19 mouse cellular contexts compared by ENCODE assay signal in the genomic region with DNA sequence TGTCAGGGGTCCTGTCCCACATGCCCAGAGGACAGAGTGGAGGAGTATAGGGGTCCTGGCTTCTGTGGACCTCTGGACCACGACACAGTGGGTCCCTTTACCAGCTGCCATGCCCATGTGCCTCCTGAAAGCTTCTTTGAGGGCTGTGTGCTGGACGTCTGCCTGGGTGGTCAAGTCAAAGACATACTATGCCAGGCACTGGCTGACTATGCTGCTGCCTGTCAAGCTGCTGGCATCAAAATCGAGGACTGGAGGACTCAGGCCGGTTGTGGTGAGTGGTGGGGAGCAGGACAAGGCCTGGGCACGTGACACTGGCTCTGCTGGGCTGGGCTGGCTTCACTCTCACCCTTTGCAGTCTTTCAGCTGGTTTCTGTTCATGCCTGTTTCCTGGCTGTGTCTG. TPM values are rescaled to one million over a fixed set of nuclear protein-coding genes. Genes with fewer than 3 reads are reported as not detected.
A peak's percentile ranks its signal among the peaks of the same experiment; 100 is the strongest.
DNase-seq lines count a peak whose midpoint lies in the region; ATAC-seq and TF ChIP-seq lines count a peak whose summit lies in the region.
"Not testable (repeated sequence)": the region's sequence is repeated elsewhere in the genome, so short reads cannot be mapped to it uniquely, and the experiment has no call there.
"Had no signal": no experiment of that assay in that cellular context is flagged by ENCODE, and none has a peak within 500 bp of the region (broad histone marks: within the 10 kb centered on the region; RNA-seq: fewer than 3 reads in every experiment).

No protein-coding gene starts in this region.

- H3K9me3 ChIP-seq in forebrain, postnatal 0 days (ENCODE audit: low read length); hindbrain, embryonic 15.5 days; hindbrain, embryonic 16.5 days (ENCODE audit: control insufficient read depth, low read length); hindbrain, postnatal 0 days (ENCODE audit: low read length); midbrain, postnatal 0 days (ENCODE audit: low read length): not testable (repeated sequence)

- DNase-seq in cerebellum, postnatal 10 days = peak; percentile 32 to 57
- DNase-seq in forebrain, postnatal 0 days = peak; percentile 2
- DNase-seq in hindbrain, postnatal 0 days (ENCODE audit: low spot score) = peak; percentile 48
- DNase-seq in left cerebral cortex, postnatal 4 days = peak; percentile 62
- peak; percentile 49 for DNase-seq in midbrain, postnatal 0 days (ENCODE audit: low spot score)
- peak; percentile 40 to 47 for DNase-seq in right cerebral cortex, postnatal 10 days (ENCODE audit: low spot score in 2 of 2)

- H3K36me3 ChIP-seq in forebrain, postnatal 0 days (ENCODE audit: insufficient read depth); hindbrain, embryonic 15.5 days; hindbrain, embryonic 16.5 days (ENCODE audit: control insufficient read depth, insufficient read depth, low read length); hindbrain, postnatal 0 days (ENCODE audit: insufficient read depth, low read length); midbrain, postnatal 0 days (ENCODE audit: insufficient read depth, low read length): not testable (repeated sequence)

- ATAC-seq in forebrain, postnatal 0 days = peak; percentile 48
- peak; percentile 73; the same call in 1 of the 2 replicates for ATAC-seq in hindbrain, embryonic 15.5 days (ENCODE audit: low FRiP score, low read depth)
- peak; percentile 67; the same call in 1 of the 2 replicates for ATAC-seq in hindbrain, embryonic 16.5 days
- ATAC-seq in hindbrain, postnatal 0 days = peak; percentile 83
- ATAC-seq in midbrain, postnatal 0 days (ENCODE audit: low FRiP score) = peak; percentile 63; the same call in 1 of the 2 replicates

- not testable (repeated sequence) for H3K27me3 ChIP-seq in forebrain, postnatal 0 days (ENCODE audit: insufficient read depth, low read length); hindbrain, embryonic 15.5 days; hindbrain, embryonic 16.5 days (replicated peaks; ENCODE audit: control insufficient read depth, insufficient read depth, low read length); hindbrain, postnatal 0 days (ENCODE audit: insufficient read depth, low read length); midbrain, postnatal 0 days (ENCODE audit: insufficient read depth, low read length)

- not testable (repeated sequence) for H3K4me2 ChIP-seq in forebrain, postnatal 0 days (ENCODE audit: low read depth); hindbrain, embryonic 15.5 days; hindbrain, embryonic 16.5 days (ENCODE audit: low read length); hindbrain, postnatal 0 days (ENCODE audit: low read depth, low read length); midbrain, postnatal 0 days (ENCODE audit: low read depth, low read length, poor library complexity, severe bottlenecking)

- 29% methylated on average over 4 of the region's 5 CpGs for WGBS in forebrain, postnatal 0 days
- 39% methylated on average over 5 of the region's 5 CpGs for WGBS in hindbrain, embryonic 15.5 days
- WGBS in hindbrain, embryonic 16.5 days = 29% methylated on average over 5 of the region's 5 CpGs
- 42% methylated on average over 5 of the region's 5 CpGs for WGBS in hindbrain, postnatal 0 days
- 31% methylated on average over 4 of the region's 5 CpGs for WGBS in midbrain, postnatal 0 days

- not testable (repeated sequence) for H3K4me1 ChIP-seq in forebrain, postnatal 0 days (ENCODE audit: insufficient read depth); hindbrain, embryonic 15.5 days (replicated peaks); hindbrain, embryonic 16.5 days (ENCODE audit: control insufficient read depth, insufficient read depth, low read depth, low read length); hindbrain, postnatal 0 days (ENCODE audit: insufficient read depth, low read length); midbrain, postnatal 0 days (ENCODE audit: insufficient read depth, low read length)

- intact Hi-C loops in left cerebral cortex, postnatal 4 days (cut with DNase I) = loop anchor here (10.0 kb wide), 1 partner anchor 49 kb away; no protein-coding TSS in a partner anchor

- H3K27ac ChIP-seq in forebrain, postnatal 0 days (ENCODE audit: low read depth, low read length); hindbrain, embryonic 15.5 days (replicated peaks); hindbrain, embryonic 16.5 days (ENCODE audit: low read depth, low read length); hindbrain, postnatal 0 days; midbrain, postnatal 0 days (ENCODE audit: low read depth, low read length): not testable (repeated sequence)

- H3K4me3 ChIP-seq in forebrain, postnatal 0 days (ENCODE audit: low read depth, low read length); hindbrain, embryonic 15.5 days; hindbrain, embryonic 16.5 days (ENCODE audit: low read length); hindbrain, postnatal 0 days (ENCODE audit: low read length); midbrain, postnatal 0 days (ENCODE audit: low read depth, low read length): not testable (repeated sequence)

- not testable (repeated sequence) for H3K9ac ChIP-seq in forebrain, postnatal 0 days; hindbrain, embryonic 15.5 days; hindbrain, embryonic 16.5 days (ENCODE audit: low read depth, low read length); hindbrain, postnatal 0 days (replicated peaks; ENCODE audit: low read length); midbrain, postnatal 0 days (replicated peaks; ENCODE audit: low read length, poor library complexity, severe bottlenecking)

- not testable (repeated sequence) for TF ChIP-seq CTCF in forebrain, postnatal 0 days (IDR thresholded peaks at IDR 0.05; ENCODE audit: low read depth); hindbrain, postnatal 0 days (IDR thresholded peaks at IDR 0.05; ENCODE audit: low read depth); midbrain, postnatal 0 days (IDR thresholded peaks at IDR 0.05)

RNA-seq across cellular contexts. Expression of gene Fbl, which starts 15.9 kb away (rescaled TPM):
- 40.4 and 49.5 TPM in 2 replicates for total RNA-seq in forebrain, postnatal 0 days (2014; rRNA removed)
- polyA plus RNA-seq in forebrain, postnatal 0 days (2015; fragmentation: Nextera tagmentation; extraction: Ambion mirVana) = 86.3 and 91.3 TPM in 2 replicates
- 76.5 and 81.8 TPM in 2 replicates for polyA plus RNA-seq in hindbrain, embryonic 15.5 days (2015; fragmentation: Nextera tagmentation; extraction: Ambion mirVana)
- polyA plus RNA-seq in hindbrain, embryonic 16.5 days (2015; fragmentation: Nextera tagmentation; extraction: Ambion mirVana) = 57.1 and 66.1 TPM in 2 replicates
- total RNA-seq in hindbrain, postnatal 0 days (2014; rRNA removed) = 23.5 and 24.4 TPM in 2 replicates
- 70.7 and 73.7 TPM in 2 replicates for polyA plus RNA-seq in hindbrain, postnatal 0 days (2015; fragmentation: Nextera tagmentation; extraction: Ambion mirVana)
- total RNA-seq in left cerebral cortex, postnatal 4 days (2021) = 100 to 1,000 TPM; 113 to 121 TPM
- total RNA-seq in midbrain, postnatal 0 days (2014; rRNA removed) = 31.9 and 34.4 TPM in 2 replicates
- polyA plus RNA-seq in midbrain, postnatal 0 days (2015; fragmentation: Nextera tagmentation; extraction: Ambion mirVana) = 51.9 and 60.9 TPM in 2 replicates

RNA-seq across cellular contexts. Expression of gene 9530053A07Rik, which starts 24.3 kb away (rescaled TPM):
- under 0.01 and 0.19 TPM in 2 replicates for total RNA-seq in forebrain, postnatal 0 days (2014; rRNA removed)
- polyA plus RNA-seq in forebrain, postnatal 0 days (2015; fragmentation: Nextera tagmentation; extraction: Ambion mirVana) = 0.08 TPM in 2 replicates
- polyA plus RNA-seq in hindbrain, embryonic 15.5 days (2015; fragmentation: Nextera tagmentation; extraction: Ambion mirVana) = 0.08 and 0.13 TPM in 2 replicates
- 0.10 and 0.13 TPM in 2 replicates for polyA plus RNA-seq in hindbrain, embryonic 16.5 days (2015; fragmentation: Nextera tagmentation; extraction: Ambion mirVana)
- 0.05 TPM in 1 of 2 replicates, not detected in the other for total RNA-seq in hindbrain, postnatal 0 days (2014; rRNA removed)
- polyA plus RNA-seq in hindbrain, postnatal 0 days (2015; fragmentation: Nextera tagmentation; extraction: Ambion mirVana) = 0.16 and 0.19 TPM in 2 replicates
- not detected for total RNA-seq in left cerebral cortex, postnatal 4 days (2021)
- 0.16 TPM in 1 of 2 replicates, not detected in the other for total RNA-seq in midbrain, postnatal 0 days (2014; rRNA removed)
- polyA plus RNA-seq in midbrain, postnatal 0 days (2015; fragmentation: Nextera tagmentation; extraction: Ambion mirVana) = 0.05 and 0.06 TPM in 2 replicates
- total RNA-seq: adrenal gland, adult 18-20 months; adrenal gland, adult 2 months; adrenal gland, adult 8-10 months; adrenal gland, postnatal 10 days; adrenal gland, postnatal 14 days; adrenal gland, postnatal 25 days; adrenal gland, postnatal 36 days; MEL had no signal
- polyA plus RNA-seq: activated CD4-positive, CD25-positive, alpha-beta regulatory T cell, adult 4 months; adrenal gland, adult 2 months; CD4-positive, CD25-positive, alpha-beta regulatory T cell, adult 4 months; G1E had no signal

RNA-seq across cellular contexts. Expression of gene Dyrk1b, which starts 25.7 kb away (rescaled TPM):
- 21.0 and 23.3 TPM in 2 replicates for total RNA-seq in forebrain, postnatal 0 days (2014; rRNA removed)
- polyA plus RNA-seq in forebrain, postnatal 0 days (2015; fragmentation: Nextera tagmentation; extraction: Ambion mirVana) = 5.5 and 7.4 TPM in 2 replicates
- 14.0 and 14.9 TPM in 2 replicates for polyA plus RNA-seq in hindbrain, embryonic 15.5 days (2015; fragmentation: Nextera tagmentation; extraction: Ambion mirVana)
- polyA plus RNA-seq in hindbrain, embryonic 16.5 days (2015; fragmentation: Nextera tagmentation; extraction: Ambion mirVana) = 8.1 and 9.9 TPM in 2 replicates
- 36.7 and 43.6 TPM in 2 replicates for total RNA-seq in hindbrain, postnatal 0 days (2014; rRNA removed)
- 7.8 and 8.4 TPM in 2 replicates for polyA plus RNA-seq in hindbrain, postnatal 0 days (2015; fragmentation: Nextera tagmentation; extraction: Ambion mirVana)
- 10 to 100 TPM; 27.9 TPM for total RNA-seq in left cerebral cortex, postnatal 4 days (2021)
- total RNA-seq in midbrain, postnatal 0 days (2014; rRNA removed) = 28.8 and 33.3 TPM in 2 replicates
- polyA plus RNA-seq in midbrain, postnatal 0 days (2015; fragmentation: Nextera tagmentation; extraction: Ambion mirVana) = 8.0 TPM in 2 replicates

Comparison
In these comparisons a context has a peak if more than half of its experiments do, and no peak if none do; other contexts are left out.
1. DNase-seq: peak in every context shown above with its lines; median percentile 62 in left cerebral cortex, postnatal 4 days; 49 in midbrain, postnatal 0 days; 48 in hindbrain, postnatal 0 days; 44 in cerebellum, postnatal 10 days; 44 in right cerebral cortex, postnatal 10 days; 2 in forebrain, postnatal 0 days.